Mouse (Mus musculus) heart, postnatal 0 days (tissue): Measurements from ENCODE around the gene Zfhx3. TPM values are rescaled to one million over a fixed set of nuclear protein-coding genes. Genes with fewer than 3 reads are reported as not detected.

Source experiments
- ATAC-seq: fragments of 200-750 bp; cut with Nextera tagmentation; 2 replicates; pipeline ENCODE4 v1.8.0; 2017; ENCODE audit warnings: low read depth, moderate number of reproducible peaks, moderate library complexity; ENCODE audit not compliant: insufficient read depth
- DNase-seq: peaks from one replicate; pipeline ENCODE4 v3.0.0-alpha.2; 2016; ENCODE audit warnings: low spot score
- H3K27ac ChIP-seq: fragments of 300-500 bp; sonication (generic); 2 replicates; pipeline ENCODE4 v1.5.1; 2014; ENCODE audit warnings: low read depth, mild to moderate bottlenecking
- H3K27me3 ChIP-seq: fragments of 300-500 bp; sonication (generic); 2 replicates; pipeline ENCODE4 v1.6.1; 2014; ENCODE audit warnings: low read length, mixed read lengths; ENCODE audit not compliant: control insufficient read depth, insufficient read depth
- H3K36me3 ChIP-seq: fragments of 300-500 bp; sonication (generic); replicated peaks from 2 replicates; pipeline ENCODE4 v1.6.1; 2014; ENCODE audit warnings: low read length, mixed read lengths; ENCODE audit not compliant: control insufficient read depth, insufficient read depth
- H3K4me1 ChIP-seq: fragments of 300-500 bp; sonication (generic); 2 replicates; pipeline ENCODE4 v1.6.1; 2014; ENCODE audit warnings: antibody characterized with exemption; ENCODE audit not compliant: control insufficient read depth, insufficient read depth
- H3K4me2 ChIP-seq: fragments of 300-500 bp; sonication (generic); 2 replicates; pipeline ENCODE4 v1.6.1; 2014; ENCODE audit warnings: low read depth, mild to moderate bottlenecking, low read length, moderate library complexity
- H3K4me3 ChIP-seq: fragments of 300-500 bp; sonication (generic); 2 replicates; pipeline ENCODE4 v1.5.1; 2014; ENCODE audit warnings: low read depth, low read length
- H3K9ac ChIP-seq: fragments of 300-500 bp; sonication (generic); replicated peaks from 2 replicates; pipeline ENCODE4 v1.6.1; 2014; ENCODE audit warnings: low read depth, low read length, mixed read lengths
- H3K9me3 ChIP-seq: fragments of 300-500 bp; sonication (generic); replicated peaks from 2 replicates; pipeline ENCODE4 v1.6.1; 2016; ENCODE audit warnings: low read length; ENCODE audit not compliant: control insufficient read depth
- CTCF ChIP-seq: IDR thresholded peaks from 2 replicates; pipeline ENCODE4 v1.5.1; 2016; ENCODE audit warnings: antibody characterized with exemption, control low read depth, low read depth
- EP300 ChIP-seq: IDR thresholded peaks from 2 replicates; pipeline ENCODE4 v1.6.1; 2016; ENCODE audit warnings: antibody characterized with exemption, low read depth
- WGBS: fragments of 180-500 bp; shearing (Covaris S2); extraction: QIAGEN DNeasy Blood & Tissue Kit; methylation state at CpG from one replicate; pipeline ENCODE4 v1.1.7; 2014; 5-methylcytosine and 5-hydroxymethylcytosine counted together
- polyA plus RNA-seq: library from polyadenylated mRNA; unstranded; fragments of >200 nt; fragmentation: Nextera tagmentation; extraction: Ambion mirVana; gene quantifications from 2 replicates; pipeline ENCODE4 v1.2.1, GENCODE M21; 2015
- total RNA-seq: library from RNA; depleted of rRNA; stranded (reverse); fragments of >200 nt; gene quantifications from 2 replicates; pipeline ENCODE4 v1.2.3, GENCODE M21; 2014; ENCODE audit warnings: low replicate concordance

Zfhx3 gene
- total and polyA plus RNA-seq, 2 experiments from 2014 or later = 2.0 to 2.5 TPM

- H3K27me3 ChIP-seq = no peaks in the 10 kb centered on the region
- no peak overlapping the region for H3K27ac ChIP-seq
- no peak for DNase-seq
- peaks cover 5% of the 10 kb centered on the region; the same call in 1 of the 2 replicates for H3K9me3 ChIP-seq
- H3K4me3 ChIP-seq = no peak overlapping the region
- H3K9ac ChIP-seq = no peak overlapping the region
- no peaks in the 10 kb centered on the region for H3K4me1 ChIP-seq
- WGBS = 60% methylated on average over 11 of the region's 11 CpGs
- no peak for ATAC-seq
- H3K36me3 ChIP-seq = no peaks in the 10 kb centered on the region
- no peak overlapping the region for H3K4me2 ChIP-seq
- TF ChIP-seq EP300 = no peak
- TF ChIP-seq CTCF = no peak
Observed at GRCm38 (mm10) chr8:108977693-108978361, 1035.4 kb downstream of the Zfhx3 start.

GRCm38 (mm10) chr8:108978362-108978750 lies 1035.9 kb downstream of the Zfhx3 start:
- Histone ChIP-seq H3K9ac (no peak overlapping the region), H3K27me3 (no peaks in the 10 kb centered on the region), H3K36me3 (no peaks in the 10 kb centered on the region), H3K27ac (no peak overlapping the region), H3K4me3 (no peak overlapping the region), H3K4me1 (no peaks in the 10 kb centered on the region), H3K4me2 (no peak overlapping the region), H3K9me3 (peaks cover 5% of the 10 kb centered on the region; the same call in 1 of the 2 replicates)
- ATAC-seq = no peak
- TF ChIP-seq EP300 (no peak), CTCF (no peak)
- DNase-seq = no peak
- 86% methylated on average over 7 of the region's 7 CpGs for WGBS

- no peak for DNase-seq
- Histone ChIP-seq H3K27me3 (no peaks in the 10 kb centered on the region), H3K4me2 (no peak overlapping the region), H3K27ac (no peak overlapping the region), H3K9me3 (peaks cover 5% of the 10 kb centered on the region; the same call in 1 of the 2 replicates), H3K9ac (no peak overlapping the region), H3K4me1 (no peaks in the 10 kb centered on the region), H3K36me3 (no peaks in the 10 kb centered on the region), H3K4me3 (no peak overlapping the region)
- 58% methylated on average over 2 of the region's 2 CpGs for WGBS
- no peak for ATAC-seq
- TF ChIP-seq CTCF (no peak), EP300 (no peak)
Observed at GRCm38 (mm10) chr8:108984904-108985303, 1042.5 kb downstream of the Zfhx3 start.

GRCm38 (mm10) chr8:108989841-108990240 lies 1047.4 kb downstream of the Zfhx3 start:
- Histone ChIP-seq H3K9ac (no peak overlapping the region), H3K27ac (no peak overlapping the region), H3K36me3 (no peaks in the 10 kb centered on the region), H3K4me3 (no peak overlapping the region), H3K9me3 (no peaks in the 10 kb centered on the region), H3K27me3 (no peaks in the 10 kb centered on the region), H3K4me1 (no peaks in the 10 kb centered on the region), H3K4me2 (no peak overlapping the region)
- DNase-seq (no peak), ATAC-seq (no peak)
- no peak for TF ChIP-seq EP300
- WGBS = 79% methylated on average over 5 of the region's 5 CpGs

GRCm38 (mm10) chr8:108990537-108990936 lies 1048.1 kb downstream of the Zfhx3 start:
- Histone ChIP-seq H3K4me3 (no peak overlapping the region), H3K4me1 (no peaks in the 10 kb centered on the region), H3K36me3 (no peaks in the 10 kb centered on the region), H3K27ac (no peak overlapping the region), H3K9ac (no peak overlapping the region), H3K9me3 (no peaks in the 10 kb centered on the region), H3K4me2 (no peak overlapping the region), H3K27me3 (no peaks in the 10 kb centered on the region)
- WGBS = 70% methylated on average over 6 of the region's 6 CpGs
- ATAC-seq (no peak), DNase-seq (no peak)
- TF ChIP-seq EP300 (no peak), CTCF (no peak)

- no peak overlapping the region for H3K9ac ChIP-seq
- no peaks in the 10 kb centered on the region for H3K4me1 ChIP-seq
- 80% methylated on average over 5 of the region's 5 CpGs for WGBS
- H3K4me2 ChIP-seq = no peak overlapping the region
- DNase-seq = no peak
- no peak overlapping the region for H3K27ac ChIP-seq
- no peaks in the 10 kb centered on the region for H3K27me3 ChIP-seq
- no peaks in the 10 kb centered on the region for H3K9me3 ChIP-seq
- no peak for TF ChIP-seq CTCF
- TF ChIP-seq EP300 = no peak
- no peaks in the 10 kb centered on the region for H3K36me3 ChIP-seq
- ATAC-seq = no peak
- H3K4me3 ChIP-seq = no peak overlapping the region
Observed at GRCm38 (mm10) chr8:108991395-108991794, 1049.0 kb downstream of the Zfhx3 start.
